Mouse (Mus musculus): ENCODE data around the gene Tmsb15l. TPM values are rescaled to one million over a fixed set of nuclear protein-coding genes. Genes with fewer than 3 reads are reported as not detected.

Tmsb15l gene
- total RNA-seq, 2 experiments from 2014 or later = 1.2 to 4.0 TPM

Other genes starting within 250 kb of the Tmsb15l start
- 100 to 1,000 TPM; 320 to 331 TPM for gene Morf4l2, start 233.2 kb downstream of the Tmsb15l start, total RNA-seq (2021)
- gene Glra4, start 196.7 kb downstream of the Tmsb15l start, total RNA-seq (2021) = not detected
- 100 to 1,000 TPM; 310 to 451 TPM for gene Plp1, start 154.2 kb downstream of the Tmsb15l start, total RNA-seq (2021)
- gene Rab9b, start 108.1 kb downstream of the Tmsb15l start, total RNA-seq (2021) = 10 to 100 TPM; 16.4 to 20.9 TPM
- gene H2bfm, start 49.5 kb downstream of the Tmsb15l start, total RNA-seq (2021) = not detected
- 10 to 100 TPM; 14.5 to 18.9 TPM for gene Tmsb15b2, start 1.4 kb downstream of the Tmsb15l start, total RNA-seq (2021)
- 10 to 100 TPM in 1 of 2 experiments, 1 to 10 TPM in 1; 5.1 to 13.6 TPM for gene Tmsb15b1, start within 50 bp of the Tmsb15l start, total RNA-seq (2021)
- 100 to 1,000 TPM; 273 to 298 TPM for gene Zcchc18, start 16.3 kb upstream of the Tmsb15l start, total RNA-seq (2021)
- 10 to 100 TPM; 21.9 to 28.6 TPM for gene Slc25a53, start 61.4 kb upstream of the Tmsb15l start, total RNA-seq (2021)
- 10 to 100 TPM; 10.1 to 10.5 TPM for gene Fam199x, start 72.7 kb upstream of the Tmsb15l start, total RNA-seq (2021)
- gene Esx1, start 145.2 kb upstream of the Tmsb15l start, total RNA-seq (2021) = not detected

Measured in left cerebral cortex, adult 18-20 months (tissue).